Mouse (Mus musculus): ENCODE measurements at regions not wholly inside any gene's neighbourhood (a gene's known extent, or its start where the extent isn't known, plus 50 kb on each side); places are given as distances from the start of the nearest gene placed in this dataset.
"Not testable (repeated sequence)": the region's sequence is repeated elsewhere in the genome, so short reads cannot be mapped to it uniquely, and the experiment has no call there.

DNA sequence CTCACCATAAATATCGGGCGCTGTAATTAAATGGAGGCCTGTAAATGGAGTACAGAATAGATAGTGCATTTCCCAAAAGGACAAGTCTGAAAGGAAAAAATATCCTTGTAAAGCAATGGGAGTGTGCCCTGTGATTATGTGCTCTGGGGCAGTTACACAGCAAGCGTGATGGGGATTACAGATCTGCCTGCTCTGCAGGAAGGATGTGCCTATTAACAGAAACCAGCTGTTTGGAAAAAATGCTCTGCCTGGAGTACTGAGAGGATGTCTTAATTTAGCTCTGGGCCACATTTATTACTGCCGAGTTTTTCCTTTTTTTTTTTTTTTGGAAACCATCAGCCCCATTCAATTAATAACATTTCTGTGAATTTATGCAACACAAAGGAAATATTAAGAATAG, 344.9 kb upstream of the Tpk1 start:
- DNase-seq, result peak; percentile 6 to 42

DNA sequence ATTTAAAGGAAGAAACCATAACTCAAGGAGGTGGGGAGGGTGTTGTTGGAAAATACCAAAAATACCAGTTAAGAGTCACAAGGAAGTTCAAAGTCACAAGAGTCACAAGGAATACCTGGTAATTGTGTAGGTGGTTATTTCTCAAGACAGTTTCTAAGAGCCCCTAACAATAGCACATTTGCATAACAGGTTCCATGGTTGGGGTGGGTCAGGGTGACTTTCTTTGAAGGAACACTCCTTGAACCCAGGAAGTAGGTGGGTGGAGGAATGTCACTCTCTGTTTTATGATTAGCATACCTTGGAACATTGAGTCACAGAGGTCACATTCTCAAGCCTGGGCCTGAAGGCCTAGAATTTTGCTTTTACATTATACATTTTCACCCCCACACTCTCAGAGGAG, 341.1 kb upstream of the Tpk1 start:
- not testable (repeated sequence) for DNase-seq
